17 mouse cellular contexts compared by ENCODE assay signal in genomic region chr14:26328562-26328961, GRCm38 (mm10).
A peak's percentile ranks its signal among the peaks of the same experiment; 100 is the strongest.
DNase-seq lines count a peak whose midpoint lies in the region; TF ChIP-seq lines count a peak whose summit lies in the region.
"Had no signal": no experiment of that assay in that cellular context is flagged by ENCODE, and none has a peak within 500 bp of the region (broad histone marks: within the 10 kb centered on the region; RNA-seq: fewer than 3 reads in every experiment).

No protein-coding gene starts in this region.

- no peaks in the 10 kb centered on the region for H3K4me1 ChIP-seq in heart, adult 2 months (ENCODE audit: control insufficient read depth, insufficient read depth, low read length)
- H3K4me1 ChIP-seq: heart, embryonic 12.5 days; limb, embryonic 12.5 days; megakaryocyte, embryonic 14.5 days had no signal

- 80% methylated on average over 6 of the region's 6 CpGs for WGBS in heart, adult 2 months

- H3K27me3 ChIP-seq in heart, adult 2 months (ENCODE audit: control insufficient read depth, insufficient read depth, low read length) = no peaks in the 10 kb centered on the region
- H3K27me3 ChIP-seq: heart, embryonic 12.5 days; limb, embryonic 12.5 days had no signal

- H3K9ac ChIP-seq in heart, adult 2 months (ENCODE audit: low read depth, low read length) = no peak overlapping the region
- H3K9ac ChIP-seq: heart, embryonic 12.5 days; limb, embryonic 12.5 days; liver, embryonic 14.5 days had no signal

- DNase-seq in layer of hippocampus, adult 9-11 months = peak; percentile 2
- no peak for DNase-seq in layer of hippocampus, adult 11-12 months (ENCODE audit: low spot score)
- peak; percentile 62 for DNase-seq in Muller cell, postnatal 12 days (ENCODE audit: inconsistent ontology term)
- peak; percentile 11 for DNase-seq in cerebellum, adult 11 months
- DNase-seq in cerebellum, postnatal 25 days = peak; percentile 45 to 54
- no peak for DNase-seq in spleen, postnatal 10 days (ENCODE audit: low spot score in 2 of 2)
- DNase-seq in heart, adult 2 months = no peak
- DNase-seq: adrenal gland, postnatal 10 days; heart, postnatal 4 days; kidney, postnatal 10 days; lung, postnatal 10 days; thymus, postnatal 4 days had no signal

- H3K79me2 ChIP-seq in heart, adult 2 months (replicated peaks; ENCODE audit: control insufficient read depth, insufficient read depth, low read length) = no peaks in the 10 kb centered on the region

- H3K36me3 ChIP-seq in heart, adult 2 months (ENCODE audit: control insufficient read depth, insufficient read depth, low read length) = no peaks in the 10 kb centered on the region
- H3K36me3 ChIP-seq: heart, embryonic 12.5 days; limb, embryonic 12.5 days had no signal

- no peak for TF ChIP-seq CTCF in heart, adult 2 months (IDR thresholded peaks at IDR 0.05)

- no peak overlapping the region for H3K4me3 ChIP-seq in heart, adult 2 months
- H3K4me3 ChIP-seq: heart, embryonic 12.5 days; limb, embryonic 12.5 days; megakaryocyte, embryonic 14.5 days had no signal

- intact Hi-C loops in heart, adult 2 months (cut with DNase I) = no loop called here

- TF ChIP-seq POLR2A in heart, adult 2 months (IDR thresholded peaks at IDR 0.05; ENCODE audit: insufficient read depth, low read depth, low read length) = no peak

- no peak overlapping the region for H3K27ac ChIP-seq in heart, adult 2 months
- H3K27ac ChIP-seq: limb, embryonic 12.5 days; liver, embryonic 14.5 days; stomach, postnatal 0 days had no signal

- no peak for TF ChIP-seq EP300 in heart, adult 2 months (IDR thresholded peaks at IDR 0.05; ENCODE audit: insufficient read depth, low read depth, low read length)

Comparison
In these comparisons a context has a peak if more than half of its experiments do, and no peak if none do; other contexts are left out.
1. DNase-seq: peak in layer of hippocampus, adult 9-11 months (single experiment), Muller cell, postnatal 12 days (single experiment), cerebellum, adult 11 months (single experiment) and cerebellum, postnatal 25 days (2 of 2); none in layer of hippocampus, adult 11-12 months (single experiment), spleen, postnatal 10 days (0 of 2) and heart, adult 2 months (0 of 2).